Mouse (Mus musculus): ENCODE measurements around the gene Hdac4.

- TF ChIP-seq CTCF (IDR thresholded peaks at IDR 0.05), result no peak
- no peak for TF ChIP-seq EP300 (IDR thresholded peaks at IDR 0.05)
Observed at GRCm38 (mm10) chr1:92060532-92061064, 134.9 kb downstream of the Hdac4 start.
